Mouse (Mus musculus): ENCODE results near the gene Rps25.
"Not testable (repeated sequence)": the region's sequence is repeated elsewhere in the genome, so short reads cannot be mapped to it uniquely, and the experiment has no call there.

Gene Rps25

GRCm38 (mm10) chr9:44401081-44401480, 5.9 kb upstream of the Rps25 start:
- DNase-seq (ENCODE audit: low spot score in 2 of 2), result no peak

GRCm38 (mm10) chr9:44405011-44405410, 1.9 kb upstream of the Rps25 start:
- no peak for DNase-seq (ENCODE audit: low spot score in 2 of 2)

DNA sequence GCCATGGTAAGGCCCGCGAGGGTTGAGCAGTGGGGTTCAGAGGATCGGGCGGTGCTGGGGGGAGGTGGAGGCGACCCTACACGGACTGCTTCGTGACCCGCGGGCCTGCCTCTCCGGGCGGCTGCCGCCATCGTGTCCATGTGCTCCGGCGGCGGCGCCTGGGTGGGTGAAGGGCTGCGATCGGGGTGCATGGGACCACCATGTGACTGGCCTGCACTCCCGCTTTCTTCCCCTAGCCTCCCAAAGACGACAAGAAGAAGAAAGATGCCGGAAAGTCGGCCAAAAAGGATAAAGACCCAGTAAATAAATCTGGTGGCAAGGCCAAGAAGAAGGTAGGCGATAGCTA, 786 bp downstream of the Rps25 start:
- DNase-seq (ENCODE audit: low spot score in 2 of 2), result no peak

DNA sequence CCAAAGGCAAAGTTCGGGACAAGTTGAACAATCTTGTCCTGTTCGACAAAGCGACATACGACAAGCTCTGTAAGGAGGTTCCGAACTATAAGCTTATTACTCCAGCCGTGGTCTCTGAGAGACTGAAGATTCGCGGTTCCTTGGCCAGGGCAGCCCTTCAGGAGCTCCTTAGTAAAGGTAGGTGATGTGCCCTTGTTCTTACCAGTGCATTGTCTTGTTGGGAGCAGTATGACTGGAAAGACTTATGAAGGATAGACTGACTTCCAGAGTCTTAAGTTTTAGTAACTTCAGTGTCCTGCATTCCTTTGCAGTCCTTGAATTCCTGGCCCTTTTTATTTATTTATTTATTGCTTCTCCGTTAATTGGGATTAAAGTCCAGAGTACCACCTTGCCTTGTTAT, 1.8 kb downstream of the Rps25 start:
- DNase-seq (ENCODE audit: low spot score in 2 of 2), result not testable (repeated sequence)

DNA sequence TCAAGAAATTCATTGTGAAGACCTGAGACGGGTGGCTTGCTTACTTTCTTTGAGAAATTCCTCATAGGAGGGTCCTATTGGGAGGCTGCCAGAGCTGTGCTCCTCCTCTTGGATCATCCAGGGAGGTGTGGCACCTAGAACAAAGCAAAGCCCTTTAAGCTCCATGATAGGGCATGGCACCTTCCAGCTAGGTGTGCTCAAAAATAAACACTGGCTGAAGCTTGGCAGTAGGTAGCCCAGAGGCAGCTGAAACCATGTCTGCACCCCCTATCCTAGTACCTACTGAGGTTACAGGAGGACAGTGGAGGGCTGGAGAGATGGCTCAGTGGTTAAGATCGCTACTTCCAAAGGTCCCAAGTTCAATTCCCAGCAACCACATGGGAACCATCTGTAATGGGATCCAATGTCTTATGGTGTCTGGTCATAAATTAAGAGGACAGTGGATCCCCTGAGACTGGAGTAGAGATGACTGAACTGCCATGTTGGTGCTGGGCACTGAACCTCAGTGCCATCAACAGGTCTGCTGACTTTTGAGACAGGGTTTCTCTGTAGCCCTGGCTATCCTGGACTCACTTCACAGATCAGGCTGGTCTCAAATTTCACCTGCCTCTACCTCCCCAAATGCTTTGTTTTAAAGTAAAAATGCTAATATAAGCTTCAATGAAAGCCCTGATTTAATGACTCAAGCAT, 3.9 kb downstream of the Rps25 start:
- DNase-seq (ENCODE audit: low spot score in 2 of 2), result no peak

- no peak for DNase-seq (ENCODE audit: low spot score in 2 of 2)
Measured at GRCm38 (mm10) chr9:44411601-44412130, 4.7 kb downstream of the Rps25 start.

GRCm38 (mm10) chr9:44412306-44412705, 5.4 kb downstream of the Rps25 start:
- DNase-seq (ENCODE audit: low spot score in 2 of 2), result no peak

DNA sequence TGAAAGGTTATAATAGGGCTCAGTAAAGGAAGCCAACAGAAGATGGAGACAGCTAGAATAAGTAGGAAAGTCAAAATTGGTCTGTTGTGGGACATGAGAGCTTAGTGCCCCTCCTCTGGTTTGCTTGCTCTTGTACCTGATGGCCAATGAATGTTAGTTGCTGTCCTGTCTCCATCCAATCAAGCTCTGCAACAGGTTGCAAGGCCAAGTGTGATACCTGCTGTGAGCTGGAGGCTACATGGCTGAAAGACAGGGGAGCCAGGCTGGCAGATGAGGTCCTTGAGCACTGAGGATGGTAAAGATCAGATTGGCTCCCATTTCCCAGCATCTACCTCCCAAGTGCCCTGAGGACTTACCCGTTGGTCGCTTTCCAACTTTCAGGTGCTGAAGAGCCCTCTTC, 5.8 kb downstream of the Rps25 start:
- no peak for DNase-seq (ENCODE audit: low spot score in 2 of 2)

GRCm38 (mm10) chr9:44417156-44417891, 10.4 kb downstream of the Rps25 start:
- DNase-seq (ENCODE audit: low spot score in 2 of 2), result no peak

GRCm38 (mm10) chr9:44417892-44418363, 11.0 kb downstream of the Rps25 start:
- DNase-seq (ENCODE audit: low spot score in 2 of 2), result peak; percentile 94 to 98

DNA sequence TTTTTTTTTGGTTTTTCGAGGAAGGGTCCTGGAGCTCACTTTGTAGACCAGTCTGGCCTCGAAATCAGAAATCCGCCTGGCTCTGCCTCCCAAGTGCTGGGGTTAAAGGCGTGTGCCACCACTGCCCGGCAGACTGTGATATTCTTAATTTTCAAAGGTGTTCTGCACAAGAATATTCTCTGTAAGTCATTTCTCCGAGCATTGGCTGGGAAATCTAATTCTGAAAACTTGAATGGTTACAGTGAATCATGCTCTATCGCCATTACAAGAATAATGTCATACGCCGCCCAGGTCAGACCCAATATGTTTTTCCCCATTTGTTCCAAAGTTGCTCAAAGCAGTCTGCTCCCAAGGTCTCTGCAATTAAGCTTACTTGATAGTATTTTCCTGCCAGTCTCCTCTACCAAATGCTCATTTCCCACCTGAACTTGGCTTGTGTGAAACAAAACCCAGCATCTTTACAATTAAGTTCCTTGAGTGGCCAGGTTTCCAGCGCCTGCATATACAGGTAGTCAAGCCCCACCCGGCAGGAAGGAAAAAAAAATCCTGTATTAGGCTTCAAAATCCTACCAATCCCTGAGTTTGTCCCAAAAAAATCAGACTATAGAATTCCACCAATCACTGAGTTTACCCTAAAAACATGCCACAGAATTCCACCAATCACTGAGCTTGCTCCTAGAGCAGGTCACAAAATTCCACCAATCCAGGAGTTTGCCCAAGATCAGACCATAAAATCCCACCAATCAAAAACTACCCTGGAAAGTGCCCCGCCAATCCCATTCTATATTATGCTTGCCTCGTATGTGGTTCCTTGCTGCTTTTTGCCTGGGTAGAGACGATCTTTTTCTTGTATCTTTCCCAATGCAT, 11.8 kb downstream of the Rps25 start, which contains the start of gene Ccdc84:
TSS of gene Ccdc84 (minus strand) at position 51 of the 867 bp plus-strand sequence.
- no peak for DNase-seq (ENCODE audit: low spot score in 2 of 2)

DNA sequence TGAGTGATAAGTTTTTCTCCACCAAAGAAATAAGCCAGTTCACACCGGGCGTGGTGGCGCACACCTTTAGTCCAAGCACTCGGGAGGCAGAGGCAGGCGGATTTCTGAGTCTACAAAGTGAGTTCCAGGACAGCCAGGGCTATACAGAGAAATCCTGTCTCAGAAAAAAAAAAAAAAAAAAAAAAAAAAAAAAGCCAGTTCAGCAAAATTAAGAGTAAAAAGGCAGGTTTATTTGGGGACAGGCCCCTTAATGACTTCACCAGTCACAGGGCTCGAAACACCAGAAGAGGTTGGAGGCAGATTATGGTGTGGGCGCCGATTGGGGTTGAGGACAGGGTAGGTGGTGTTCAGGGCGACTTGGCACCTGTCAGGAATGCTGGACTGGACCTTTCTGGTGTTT, 12.8 kb downstream of the Rps25 start:
- not testable (repeated sequence) for DNase-seq (ENCODE audit: low spot score in 2 of 2)

- no peak for DNase-seq (ENCODE audit: low spot score in 2 of 2)
Measured at GRCm38 (mm10) chr9:44420280-44420898, 13.4 kb downstream of the Rps25 start.

GRCm38 (mm10) chr9:44423576-44423975, 16.6 kb downstream of the Rps25 start:
- DNase-seq (ENCODE audit: low spot score in 2 of 2), result no peak

GRCm38 (mm10) chr9:44432577-44433185, 25.7 kb downstream of the Rps25 start:
- no peak for DNase-seq (ENCODE audit: low spot score in 2 of 2)

GRCm38 (mm10) chr9:44435747-44436146, 28.8 kb downstream of the Rps25 start:
- DNase-seq (ENCODE audit: low spot score in 2 of 2), result peak; percentile 34 to 70

DNA sequence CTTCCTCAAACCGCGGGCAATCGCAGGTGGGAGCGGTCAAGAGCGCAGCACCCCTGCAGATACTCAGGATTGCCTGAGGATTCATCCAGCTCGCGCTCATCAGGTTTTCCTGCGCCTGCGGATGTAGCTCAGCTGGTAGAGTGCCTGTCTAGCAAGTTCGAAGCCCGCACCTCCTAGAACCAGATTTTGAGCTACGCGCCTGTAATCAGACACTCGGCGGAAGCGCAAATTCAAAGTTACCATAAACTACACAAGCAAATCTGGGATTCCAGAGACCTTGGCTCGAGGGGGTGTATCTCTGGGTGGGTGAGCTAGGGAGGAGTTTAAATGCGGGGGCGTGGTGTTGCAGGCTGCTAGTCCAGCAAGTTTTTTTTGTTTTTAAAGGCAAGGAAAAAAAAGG, 34.0 kb downstream of the Rps25 start, which contains the start of gene Foxr1:
TSS of gene Foxr1 (minus strand) at position 176 of the 400 bp plus-strand sequence.
- DNase-seq (ENCODE audit: low spot score in 2 of 2), result no peak

- not testable (repeated sequence) for DNase-seq (ENCODE audit: low spot score in 2 of 2)
Measured at GRCm38 (mm10) chr9:44444402-44445025, 37.6 kb downstream of the Rps25 start.

- DNase-seq (ENCODE audit: low spot score in 2 of 2), result no peak
Measured at GRCm38 (mm10) chr9:44450387-44450786, 43.4 kb downstream of the Rps25 start.

DNA sequence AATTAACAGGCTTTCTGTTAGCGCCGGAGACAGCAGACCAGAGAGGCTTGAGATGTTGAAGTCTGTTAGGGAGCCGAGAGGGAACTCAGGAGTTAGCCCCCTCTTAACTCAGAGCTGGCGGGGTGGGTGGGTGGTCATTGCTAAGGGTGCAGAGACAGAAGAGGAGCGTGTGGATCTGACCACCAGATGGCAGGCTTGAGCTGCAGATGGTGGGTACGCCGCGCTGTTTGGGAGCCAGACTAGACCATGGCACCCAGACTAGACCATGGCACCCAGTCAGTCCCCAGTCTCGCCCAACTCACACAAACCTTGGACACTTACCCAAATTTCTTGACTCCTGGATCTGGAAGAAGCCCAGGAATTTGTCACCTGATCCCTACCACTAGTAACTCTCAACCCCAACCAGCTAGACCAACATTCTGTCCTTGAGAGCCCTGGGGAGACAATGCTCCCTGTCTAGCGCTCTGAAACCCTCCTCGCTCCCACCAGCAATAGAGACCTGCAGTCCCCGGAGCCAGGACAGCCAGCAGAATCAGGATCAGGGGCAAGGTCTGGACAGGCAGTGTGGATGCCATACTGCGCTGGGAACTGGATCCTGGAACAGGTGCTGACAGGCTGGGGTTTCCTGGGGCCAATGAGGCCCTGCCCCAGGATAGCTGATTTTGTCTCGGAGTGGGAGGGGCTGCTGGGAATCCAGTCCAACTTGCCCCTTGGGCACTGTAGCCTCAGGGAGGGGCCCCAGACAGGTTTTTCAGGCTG, 47.4 kb downstream of the Rps25 start:
- DNase-seq (ENCODE audit: low spot score in 2 of 2), result peak; percentile 77 to 93

Measured in spleen, postnatal 4 days (tissue).